Mouse (Mus musculus) hindbrain, embryonic 16.5 days (tissue): ENCODE data around the gene Elp1. TPM values are rescaled to one million over a fixed set of nuclear protein-coding genes. Genes with fewer than 3 reads are reported as not detected.

ENCODE experiments used
- ATAC-seq: fragments of 200-750 bp; cut with Nextera tagmentation; 2 replicates; pipeline ENCODE4 v1.8.0; 2017; ENCODE audit warnings: moderate TSS enrichment, moderate library complexity
- H3K27ac ChIP-seq: fragments of 300-500 bp; sonication (generic); 2 replicates; pipeline ENCODE4 v1.5.1; 2014; ENCODE audit warnings: low read depth, mild to moderate bottlenecking, control low read depth, low read length, moderate library complexity
- H3K27me3 ChIP-seq: fragments of 300-500 bp; sonication (generic); replicated peaks from 2 replicates; pipeline ENCODE4 v1.6.1; 2014; ENCODE audit warnings: low read length; ENCODE audit not compliant: control insufficient read depth, insufficient read depth
- H3K36me3 ChIP-seq: fragments of 300-500 bp; sonication (generic); 2 replicates; pipeline ENCODE4 v1.6.1; 2014; ENCODE audit warnings: mild to moderate bottlenecking, low read length, moderate library complexity, mixed read lengths; ENCODE audit not compliant: control insufficient read depth, insufficient read depth
- H3K4me1 ChIP-seq: fragments of 300-500 bp; sonication (generic); 2 replicates; pipeline ENCODE4 v1.6.1; 2014; ENCODE audit warnings: low read depth, low read length; ENCODE audit not compliant: control insufficient read depth, insufficient read depth
- H3K4me2 ChIP-seq: fragments of 300-500 bp; sonication (generic); 2 replicates; pipeline ENCODE4 v1.6.1; 2014; ENCODE audit warnings: mild to moderate bottlenecking, low read length, control low read depth, moderate library complexity
- H3K4me3 ChIP-seq: fragments of 300-500 bp; sonication (generic); 2 replicates; pipeline ENCODE4 v1.5.1; 2014; ENCODE audit warnings: mild to moderate bottlenecking, low read length, control low read depth, moderate library complexity
- H3K9ac ChIP-seq: fragments of 300-500 bp; sonication (generic); 2 replicates; pipeline ENCODE4 v1.6.1; 2014; ENCODE audit warnings: low read depth, mild to moderate bottlenecking, control low read depth, low read length, moderate library complexity
- H3K9me3 ChIP-seq: fragments of 300-500 bp; sonication (generic); 2 replicates; pipeline ENCODE4 v1.6.1; 2014; ENCODE audit warnings: mild to moderate bottlenecking, low read length, moderate library complexity; ENCODE audit not compliant: control insufficient read depth
- WGBS: fragments of 180-500 bp; shearing (Covaris S2); extraction: QIAGEN DNeasy Blood & Tissue Kit; methylation state at CpG from one replicate; pipeline ENCODE4 v1.1.7; 2014; 5-methylcytosine and 5-hydroxymethylcytosine counted together
- polyA plus RNA-seq: library from polyadenylated mRNA; unstranded; fragments of >200 nt; fragmentation: Nextera tagmentation; extraction: Ambion mirVana; gene quantifications from 2 replicates; pipeline ENCODE4 v1.2.1, GENCODE M21; 2015

Gene Elp1
- polyA plus RNA-seq, 1 experiment from 2014 or later, result 56.8 TPM

DNA sequence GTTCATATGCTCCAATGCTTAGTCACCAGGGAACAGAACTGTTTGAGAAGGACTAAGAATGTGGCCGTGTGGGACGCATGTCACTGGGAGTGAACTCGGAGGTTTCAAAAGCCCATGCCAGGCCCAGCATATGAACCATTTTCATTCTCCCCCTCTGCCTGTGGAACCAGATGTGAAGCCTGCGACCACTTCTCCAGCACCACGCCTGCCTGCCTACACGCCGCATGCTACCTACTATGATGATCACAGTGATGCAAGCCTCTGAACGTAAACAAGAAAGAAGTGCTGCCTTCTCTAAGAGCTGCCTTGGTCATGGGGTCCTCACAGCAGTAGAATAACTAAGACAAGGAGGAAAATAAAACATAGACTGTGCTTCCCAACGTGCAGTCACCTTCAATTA lies 54.7 kb downstream of the Elp1 start:
- no peak overlapping the region for H3K4me3 ChIP-seq
- ATAC-seq, result no peak
- peaks cover 34% of the 10 kb centered on the region for H3K36me3 ChIP-seq
- no peak overlapping the region for H3K9ac ChIP-seq
- no peak overlapping the region for H3K4me2 ChIP-seq
- no peaks in the 10 kb centered on the region for H3K27me3 ChIP-seq
- no peak overlapping the region for H3K27ac ChIP-seq
- no peaks in the 10 kb centered on the region for H3K9me3 ChIP-seq
- H3K4me1 ChIP-seq, result no peaks in the 10 kb centered on the region
- WGBS, result 96% methylated on average over 9 of the region's 9 CpGs

DNA sequence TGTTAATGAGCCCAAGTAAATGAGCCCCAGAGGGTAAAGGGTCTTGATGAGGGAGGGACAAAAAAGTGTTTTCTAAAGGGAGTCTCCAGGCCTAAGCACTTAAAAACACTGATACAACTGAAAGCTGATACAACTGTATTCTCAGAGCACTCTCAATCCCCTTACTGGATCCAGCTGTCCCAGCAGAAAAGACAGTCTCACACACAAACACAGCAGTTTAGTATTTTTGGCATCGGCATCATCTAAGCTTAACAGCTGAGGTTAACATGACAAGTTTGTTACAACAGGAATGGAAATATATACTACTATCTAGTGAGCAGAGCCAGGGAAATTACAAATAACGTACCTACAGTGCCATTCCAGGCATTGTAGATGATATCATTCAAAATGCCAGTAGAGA lies 55.8 kb downstream of the Elp1 start:
- H3K36me3 ChIP-seq, result peaks cover 25% of the 10 kb centered on the region
- ATAC-seq, result no peak
- no peaks in the 10 kb centered on the region for H3K9me3 ChIP-seq
- no peak overlapping the region for H3K9ac ChIP-seq
- no peak overlapping the region for H3K27ac ChIP-seq
- WGBS, result 94% methylated on average over 2 of the region's 2 CpGs
- H3K4me3 ChIP-seq, result no peak overlapping the region
- H3K27me3 ChIP-seq, result no peaks in the 10 kb centered on the region
- no peaks in the 10 kb centered on the region for H3K4me1 ChIP-seq
- H3K4me2 ChIP-seq, result no peak overlapping the region

DNA sequence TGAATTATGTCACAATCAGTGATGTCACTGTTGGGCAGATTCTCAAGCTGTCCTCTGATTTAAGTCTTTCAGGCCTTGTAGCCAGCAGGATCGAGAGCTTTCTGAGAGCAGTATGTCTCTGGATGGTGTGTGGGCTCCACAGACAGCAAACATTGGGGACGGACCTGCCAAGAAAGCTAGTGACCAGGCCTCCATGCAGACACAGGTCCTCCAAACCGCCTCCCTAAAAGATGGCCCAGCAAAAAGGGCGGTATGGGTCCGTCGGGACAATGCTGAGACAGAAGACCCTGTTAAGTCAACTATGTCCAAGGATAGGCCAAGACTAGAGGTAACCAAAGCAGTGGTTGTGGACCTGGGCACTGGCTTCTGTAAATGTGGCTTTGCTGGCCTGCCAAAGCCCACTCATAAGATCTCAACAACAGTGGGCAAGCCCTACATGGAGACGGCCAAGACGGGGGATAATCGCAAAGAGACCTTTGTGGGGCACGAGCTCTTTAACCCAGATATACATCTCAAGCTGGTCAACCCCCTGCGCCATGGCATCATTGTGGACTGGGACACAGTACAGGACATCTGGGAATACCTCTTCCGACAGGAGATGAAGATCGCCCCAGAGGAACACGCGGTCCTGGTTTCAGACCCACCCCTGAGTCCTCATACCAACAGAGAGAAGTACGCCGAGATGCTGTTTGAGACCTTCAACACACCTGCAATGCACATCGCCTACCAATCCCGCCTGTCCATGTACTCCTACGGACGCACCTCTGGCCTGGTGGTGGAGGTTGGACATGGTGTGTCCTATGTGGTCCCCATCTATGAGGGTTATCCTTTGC lies 58.6 kb downstream of the Elp1 start, which contains the start of gene Actl7a:
Gene Actl7a, plus strand, starts transcription at position 51 of the 833 bp plus-strand sequence.
- H3K9ac ChIP-seq, result no peak within 1 kb of the TSS
- H3K4me1 ChIP-seq, result no peaks in the 10 kb centered on the region
- no peak for ATAC-seq
- H3K27ac ChIP-seq, result no peak within 1 kb of the TSS
- no peak within 1 kb of the TSS for H3K4me2 ChIP-seq
- no peak within 1 kb of the TSS for H3K4me3 ChIP-seq
- no peaks in the 10 kb centered on the region for H3K9me3 ChIP-seq
- peaks cover 12% of the 10 kb centered on the region for H3K36me3 ChIP-seq
- no peaks in the 10 kb centered on the region for H3K27me3 ChIP-seq
- WGBS, result 95% methylated on average over 21 of the region's 21 CpGs

DNA sequence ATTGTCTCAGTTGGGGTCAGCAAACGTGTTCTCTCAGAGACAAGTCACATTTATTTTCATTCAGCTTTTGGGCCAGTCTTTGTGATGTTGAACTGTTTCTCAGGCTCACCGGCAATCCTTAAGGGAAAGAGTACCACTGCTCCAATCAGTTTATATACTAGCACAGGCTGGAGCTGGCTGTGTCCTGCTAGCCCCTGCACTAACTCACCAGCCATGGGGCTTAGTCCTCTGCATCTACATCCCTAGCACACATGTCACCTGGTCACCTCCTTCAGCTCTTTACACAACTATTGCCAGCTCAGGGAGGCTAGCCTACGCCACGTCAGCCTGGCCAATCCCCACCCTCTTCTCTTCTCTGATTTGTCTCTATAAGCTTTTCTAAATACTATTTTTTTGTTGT lies 59.4 kb downstream of the Elp1 start:
- Histone ChIP-seq H3K4me1 (no peaks in the 10 kb centered on the region), H3K9me3 (no peaks in the 10 kb centered on the region), H3K9ac (no peak overlapping the region), H3K36me3 (peaks cover 12% of the 10 kb centered on the region), H3K4me2 (no peak overlapping the region), H3K27me3 (no peaks in the 10 kb centered on the region), H3K4me3 (no peak overlapping the region), H3K27ac (no peak overlapping the region)
- ATAC-seq, result no peak
- WGBS, result 88% methylated on average over 4 of the region's 4 CpGs

DNA sequence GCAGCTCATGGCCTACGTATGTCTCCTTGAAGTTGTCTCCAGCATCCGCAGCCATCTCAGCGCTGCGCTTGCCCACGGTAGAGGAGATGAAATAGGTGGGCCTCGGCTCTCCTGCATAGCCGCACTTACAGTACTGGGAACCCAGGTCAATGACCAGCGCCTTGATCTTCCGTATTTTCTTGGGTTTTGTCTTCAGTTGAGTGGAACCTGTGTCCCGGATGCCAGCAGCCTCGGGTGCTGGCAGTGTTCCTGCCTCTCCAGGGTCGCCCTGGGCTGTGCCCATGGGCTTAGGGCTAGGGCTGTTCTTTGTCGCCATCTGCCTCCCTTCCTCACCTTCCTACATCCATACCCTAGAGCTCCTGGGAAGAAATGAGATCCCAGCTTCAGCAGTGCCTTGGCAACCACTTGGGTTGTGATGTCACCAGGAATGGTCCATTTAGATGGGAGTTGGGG lies 61.1 kb downstream of the Elp1 start, which contains the start of gene Actl7b:
Gene Actl7b, minus strand, starts transcription at position 403 of the 453 bp plus-strand sequence.
- H3K36me3 ChIP-seq, result peaks cover 10% of the 10 kb centered on the region
- no peak within 1 kb of the TSS for H3K27ac ChIP-seq
- no peak within 1 kb of the TSS for H3K9ac ChIP-seq
- no peak for ATAC-seq
- no peak within 1 kb of the TSS for H3K4me2 ChIP-seq
- no peak within 1 kb of the TSS for H3K4me3 ChIP-seq
- WGBS, result 95% methylated on average over 13 of the region's 13 CpGs
- no peaks in the 10 kb centered on the region for H3K4me1 ChIP-seq
- no peaks in the 10 kb centered on the region for H3K9me3 ChIP-seq
- H3K27me3 ChIP-seq, result no peaks in the 10 kb centered on the region

DNA sequence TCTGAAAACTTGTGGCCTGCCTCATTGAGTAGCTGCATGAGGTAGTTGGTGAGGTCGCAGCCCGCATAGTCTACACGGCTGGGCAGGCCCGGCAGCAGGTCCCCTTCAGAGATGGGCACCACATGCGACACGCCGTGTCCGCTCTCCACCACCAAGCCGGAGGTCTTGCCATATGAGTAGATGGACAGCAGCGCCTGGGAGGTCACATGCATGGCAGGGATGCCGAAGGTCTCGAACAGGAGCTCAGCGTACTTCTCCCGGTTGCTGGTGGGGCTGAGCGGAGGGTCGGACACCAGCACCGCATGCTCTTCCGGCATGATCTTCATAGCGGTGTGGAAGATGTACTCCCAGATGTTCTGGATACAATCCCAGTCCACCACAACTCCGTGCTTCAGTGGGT lies 61.5 kb downstream of the Elp1 start:
- no peak for ATAC-seq
- H3K4me2 ChIP-seq, result no peak overlapping the region
- WGBS, result 95% methylated on average over 20 of the region's 20 CpGs
- H3K36me3 ChIP-seq, result peaks cover 10% of the 10 kb centered on the region
- H3K9me3 ChIP-seq, result no peaks in the 10 kb centered on the region
- H3K4me1 ChIP-seq, result no peaks in the 10 kb centered on the region
- H3K9ac ChIP-seq, result no peak overlapping the region
- H3K4me3 ChIP-seq, result no peak overlapping the region
- no peak overlapping the region for H3K27ac ChIP-seq
- no peaks in the 10 kb centered on the region for H3K27me3 ChIP-seq

DNA sequence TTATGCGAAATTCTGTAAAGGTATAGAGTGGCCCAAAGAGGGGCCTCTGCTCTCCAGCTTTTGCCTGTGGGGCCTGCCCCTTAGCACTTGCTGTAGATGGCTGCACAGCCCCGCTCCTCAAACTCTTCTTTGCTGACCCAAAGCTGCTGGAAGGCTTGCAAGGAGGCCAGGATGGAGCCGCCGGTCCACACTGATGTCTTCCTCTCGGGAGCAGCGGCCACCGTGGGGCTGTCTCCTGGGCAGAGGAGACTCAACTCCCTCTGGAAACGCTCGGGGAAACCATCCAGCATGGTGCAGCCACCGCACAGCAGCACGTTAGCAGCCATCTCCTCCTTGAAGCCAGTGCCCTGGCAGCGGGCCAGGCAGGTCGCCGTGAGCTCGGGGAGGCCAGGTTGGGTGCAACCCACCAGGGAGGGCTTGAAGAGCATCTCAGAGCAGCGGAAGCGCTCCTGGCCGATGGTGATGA lies 62.1 kb downstream of the Elp1 start, which contains the start of gene Gm26657:
Gene Gm26657, plus strand, starts transcription at position 51 of the 466 bp plus-strand sequence.
- ATAC-seq, result no peak
- 82% methylated on average over 18 of the region's 18 CpGs for WGBS

DNA sequence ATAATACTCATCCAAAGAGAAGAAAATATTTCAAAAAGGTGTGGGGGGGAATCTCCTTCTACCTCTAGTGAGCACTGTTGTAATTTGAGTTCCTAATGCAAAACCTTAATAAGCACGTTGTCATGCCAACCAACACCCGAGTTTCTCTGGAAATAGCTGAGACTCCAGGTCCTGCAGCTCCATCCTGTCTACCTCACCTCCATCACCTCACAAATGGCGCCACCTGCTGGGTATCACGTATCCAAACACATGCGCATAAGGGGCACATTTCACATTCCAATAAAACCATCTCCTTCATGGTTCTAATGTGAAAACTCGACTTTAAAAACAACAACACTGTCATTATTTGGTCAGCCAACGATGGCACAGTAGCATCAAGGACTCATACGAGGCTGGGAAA lies 76.3 kb downstream of the Elp1 start:
- no peak overlapping the region for H3K27ac ChIP-seq
- H3K27me3 ChIP-seq, result no peaks in the 10 kb centered on the region
- no peak overlapping the region for H3K4me3 ChIP-seq
- peaks cover 4% of the 10 kb centered on the region for H3K9me3 ChIP-seq
- no peak for ATAC-seq
- H3K4me1 ChIP-seq, result no peaks in the 10 kb centered on the region
- H3K36me3 ChIP-seq, result no peaks in the 10 kb centered on the region
- 64% methylated on average over 8 of the region's 8 CpGs for WGBS
- H3K4me2 ChIP-seq, result no peak overlapping the region
- H3K9ac ChIP-seq, result no peak overlapping the region

More for the DNA sequence above, 62.1 kb downstream of the Elp1 start, which contains the start of gene Gm26657:
- Histone ChIP-seq H3K27me3 (no peaks in the 10 kb centered on the region), H3K36me3 (peaks cover 7% of the 10 kb centered on the region), H3K9ac (no peak within 1 kb of the TSS), H3K4me3 (no peak within 1 kb of the TSS), H3K4me1 (no peaks in the 10 kb centered on the region), H3K4me2 (no peak within 1 kb of the TSS), H3K9me3 (no peaks in the 10 kb centered on the region), H3K27ac (no peak within 1 kb of the TSS)

DNA sequence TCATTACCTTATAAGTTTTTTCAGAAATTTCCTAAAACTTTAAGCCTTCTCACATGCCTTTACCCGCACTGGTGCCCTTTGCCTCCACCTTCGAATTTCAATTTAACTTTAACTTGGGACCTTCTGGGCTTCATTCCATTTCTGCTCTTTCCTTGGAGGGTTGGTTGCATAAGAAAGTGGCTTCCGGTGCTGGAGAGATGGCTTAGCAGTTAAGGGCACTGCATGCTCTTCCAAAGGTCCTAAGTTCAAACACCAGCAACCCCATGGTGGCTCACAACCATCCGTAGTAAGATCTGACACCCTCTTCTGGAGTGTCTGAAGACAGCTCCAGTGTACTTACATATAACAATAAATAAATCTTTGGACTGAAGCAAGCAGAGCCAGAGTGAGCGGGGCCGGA lies 78.9 kb downstream of the Elp1 start:
- no peaks in the 10 kb centered on the region for H3K27me3 ChIP-seq
- 93% methylated on average over 6 of the region's 6 CpGs for WGBS
- H3K4me1 ChIP-seq, result no peaks in the 10 kb centered on the region
- H3K9me3 ChIP-seq, result peaks cover 4% of the 10 kb centered on the region
- H3K9ac ChIP-seq, result no peak overlapping the region
- no peak for ATAC-seq
- H3K4me2 ChIP-seq, result no peak overlapping the region
- no peak overlapping the region for H3K4me3 ChIP-seq
- H3K36me3 ChIP-seq, result no peaks in the 10 kb centered on the region
- no peak overlapping the region for H3K27ac ChIP-seq
